Mouse (Mus musculus): ENCODE data around the gene Apobec2.

The Apobec2 gene

GRCm38 (mm10) chr17:48409380-48410298 is 23.1 kb downstream of the Apobec2 start, which contains the start of the genes Nfya and Oard1:
Gene Nfya (minus strand): TSS chr17:48409906.
Gene Oard1 (plus strand): TSS chr17:48410014.
- peak; percentile 100 for DNase-seq (ENCODE audit: low read depth)

- DNase-seq (ENCODE audit: low read depth), result peak; percentile 84
Measured at GRCm38 (mm10) chr17:48408526-48409291, 24.0 kb downstream of the Apobec2 start.

DNA sequence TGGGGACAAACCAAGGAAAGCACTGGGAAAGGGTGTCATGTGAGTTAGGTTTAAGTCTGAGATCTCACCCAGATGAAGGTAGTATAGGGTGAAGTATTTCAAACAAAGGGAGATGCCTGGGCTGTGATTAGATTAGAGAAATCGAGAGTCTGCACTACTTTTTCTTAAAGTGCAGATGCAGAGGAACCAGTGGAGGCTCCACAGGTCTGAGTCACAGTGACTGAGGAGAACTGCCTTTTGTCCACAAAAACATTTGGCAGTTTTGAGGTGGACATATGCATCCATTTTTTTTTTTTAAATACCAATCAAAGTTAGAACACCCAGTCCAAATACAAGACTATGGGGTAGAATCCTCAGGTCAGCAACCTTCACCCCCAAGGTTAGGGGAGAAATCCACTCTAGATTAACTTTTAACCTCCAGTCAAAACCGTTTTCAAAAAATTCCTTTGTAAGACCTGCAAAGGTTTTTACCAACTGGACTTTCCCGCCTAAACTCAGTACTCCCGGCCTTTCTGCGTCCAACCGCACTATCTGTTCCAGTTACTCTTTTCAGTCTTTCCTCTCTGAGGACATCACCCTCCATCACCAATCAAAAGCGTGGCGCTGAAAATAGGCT is 24.7 kb downstream of the Apobec2 start:
- no peak for DNase-seq (ENCODE audit: low read depth)

GRCm38 (mm10) chr17:48407154-48407553 is 25.6 kb downstream of the Apobec2 start:
- DNase-seq (ENCODE audit: low read depth), result no peak

DNA sequence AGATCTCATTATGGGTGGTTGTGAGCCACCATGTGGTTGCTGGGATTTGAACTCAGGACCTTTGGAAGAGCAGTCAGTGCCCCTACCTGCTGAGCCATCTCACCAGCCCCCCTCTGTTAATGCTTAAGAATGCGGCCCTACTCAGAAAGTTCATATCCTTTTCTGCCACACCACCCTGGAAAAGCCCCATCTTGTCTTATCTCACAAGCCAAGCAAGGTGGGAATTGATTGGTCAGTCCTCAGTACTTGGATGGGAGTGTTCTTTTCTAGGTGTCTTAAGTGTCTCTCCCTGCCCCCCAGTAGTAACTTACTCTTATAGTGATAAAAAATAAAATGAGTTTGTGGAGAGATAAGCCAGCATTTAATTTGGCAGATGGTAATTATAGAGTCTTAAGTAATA is 28.0 kb downstream of the Apobec2 start:
- no peak for DNase-seq (ENCODE audit: low read depth)

- DNase-seq (ENCODE audit: low read depth), result no peak
Measured at GRCm38 (mm10) chr17:48403848-48404247, 28.9 kb downstream of the Apobec2 start.

DNA sequence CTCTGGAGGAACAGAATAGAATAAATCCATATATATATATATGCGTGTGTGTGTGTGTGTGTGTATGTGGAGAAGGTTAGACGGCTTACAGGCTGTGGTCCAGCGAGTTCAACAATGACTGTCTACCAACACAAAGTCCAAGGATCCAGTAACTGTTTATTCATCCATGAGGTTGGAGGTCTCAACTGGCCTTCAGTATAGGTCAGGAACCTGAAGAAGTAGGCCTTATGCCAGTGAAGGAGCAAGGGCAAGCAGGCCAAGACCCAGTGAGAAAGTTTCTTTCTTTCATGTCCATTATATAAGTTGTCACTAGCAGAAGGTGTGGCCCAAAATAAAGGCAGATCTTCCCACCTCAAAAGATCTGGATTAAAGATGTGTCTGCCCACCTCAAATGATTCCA is 30.0 kb downstream of the Apobec2 start:
- DNase-seq (ENCODE audit: low read depth), result no peak

- no peak for DNase-seq (ENCODE audit: low read depth)
Measured at GRCm38 (mm10) chr17:48401710-48402109, 31.0 kb downstream of the Apobec2 start.

- no peak for DNase-seq (ENCODE audit: low read depth)
Measured at GRCm38 (mm10) chr17:48392616-48393015, 40.1 kb downstream of the Apobec2 start.

- no peak for DNase-seq (ENCODE audit: low read depth)
Measured at GRCm38 (mm10) chr17:48391446-48391845, 41.3 kb downstream of the Apobec2 start.

DNA sequence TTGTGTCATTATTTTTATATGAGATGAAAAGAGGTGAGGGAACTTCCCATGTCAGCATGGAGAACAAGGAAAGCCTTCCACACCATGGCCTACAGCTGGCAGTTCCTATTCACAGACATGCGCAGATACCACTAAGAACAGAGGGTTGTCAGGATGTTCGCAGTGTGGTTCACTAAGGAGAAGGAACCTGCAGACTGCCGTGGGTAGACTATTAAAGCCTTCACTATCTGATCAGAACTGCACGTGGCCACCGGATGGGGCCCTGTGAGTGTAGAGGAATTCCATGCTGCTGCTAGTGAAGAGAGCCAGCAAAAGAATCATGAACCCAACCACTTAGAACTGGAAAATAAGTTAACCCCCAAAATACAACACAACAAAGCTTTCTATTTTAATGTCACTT is 43.3 kb downstream of the Apobec2 start:
- no peak for DNase-seq (ENCODE audit: low read depth)

GRCm38 (mm10) chr17:48388666-48389065 is 44.1 kb downstream of the Apobec2 start:
- DNase-seq (ENCODE audit: low read depth), result no peak

DNA sequence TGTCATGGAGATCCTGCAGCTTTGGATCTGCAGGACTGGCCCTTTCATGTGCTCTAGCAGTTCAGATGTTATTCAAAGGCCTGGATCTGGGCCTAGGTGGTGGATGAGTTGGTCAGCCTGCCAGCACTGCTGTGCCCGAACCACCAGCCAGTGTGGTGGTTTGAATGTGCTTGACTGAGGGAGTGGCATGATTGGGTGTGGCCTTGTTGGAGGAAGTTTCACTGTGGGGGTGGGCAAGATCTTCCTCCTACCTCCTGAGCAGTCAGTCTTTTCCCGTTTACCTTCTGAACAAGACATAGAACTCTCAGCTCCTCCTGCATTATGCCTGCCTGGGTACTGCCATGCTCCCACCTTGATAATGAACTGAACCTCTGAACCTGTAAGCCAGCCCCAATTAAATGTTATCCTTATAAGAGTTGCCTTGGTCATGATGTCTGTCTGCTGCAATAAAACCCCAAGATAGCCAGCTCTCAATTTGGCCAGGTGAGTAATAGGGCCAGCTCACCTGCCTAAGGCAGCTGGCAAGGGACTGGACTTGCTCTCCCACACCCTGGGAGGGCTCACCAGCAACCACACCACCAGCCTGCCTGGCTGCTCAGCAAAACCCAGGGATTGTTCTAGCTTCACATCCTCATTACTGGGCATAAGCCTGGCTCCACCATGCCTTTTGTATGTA is 46.8 kb downstream of the Apobec2 start:
- DNase-seq (ENCODE audit: low read depth), result no peak

GRCm38 (mm10) chr17:48379050-48379449 is 53.7 kb downstream of the Apobec2 start:
- DNase-seq (ENCODE audit: low read depth), result no peak

DNA sequence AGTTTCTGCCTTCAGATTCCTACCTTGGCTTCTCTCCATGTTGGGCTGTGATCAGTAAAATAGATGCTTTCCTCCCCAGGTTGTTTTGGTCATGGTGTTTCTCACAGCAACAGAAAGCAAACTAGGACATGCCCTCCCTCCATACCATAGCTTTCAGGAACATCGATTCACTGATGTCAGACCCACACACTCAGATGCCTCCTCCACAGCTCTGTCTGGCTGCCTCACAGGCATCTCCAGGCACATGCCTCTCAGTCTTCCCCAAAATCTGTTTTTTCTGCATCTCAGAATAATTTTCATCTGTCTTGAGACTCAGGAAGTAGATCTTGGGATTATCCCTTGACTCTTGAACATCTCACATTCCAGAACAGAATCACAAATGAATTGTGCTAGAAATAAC is 56.6 kb downstream of the Apobec2 start:
- DNase-seq (ENCODE audit: low read depth), result no peak

GRCm38 (mm10) chr17:48372987-48373386 is 59.7 kb downstream of the Apobec2 start:
- no peak for DNase-seq (ENCODE audit: low read depth)

GRCm38 (mm10) chr17:48371621-48372020 is 61.1 kb downstream of the Apobec2 start:
- DNase-seq (ENCODE audit: low read depth), result no peak
